Mouse (Mus musculus) Muller cell, postnatal 12 days (primary cell): Measurements from ENCODE around the gene Skor1.

Experiments used
- DNase-seq: peaks from one replicate; pipeline ENCODE4 v3.0.0-alpha.2; 2015; ENCODE audit errors: inconsistent ontology term

The Skor1 gene

DNA sequence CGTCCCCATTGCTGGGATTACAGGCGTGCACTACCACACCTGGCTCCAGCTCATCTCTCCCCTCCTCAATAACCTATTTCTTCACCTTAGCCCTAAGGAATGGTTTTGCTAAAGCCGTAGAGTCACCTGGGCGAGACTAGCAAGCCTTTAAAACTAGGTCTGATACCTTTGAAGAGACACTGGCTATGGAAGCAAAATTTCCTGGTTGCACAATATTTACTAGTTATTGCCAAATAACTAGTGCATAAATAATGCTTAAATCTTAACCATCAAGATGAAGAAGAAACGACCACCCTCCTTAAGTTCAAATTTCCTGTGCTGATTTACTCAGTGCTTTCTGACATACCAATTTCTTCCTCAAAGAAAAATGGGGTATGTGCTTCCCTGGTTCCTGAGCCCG is 15.1 kb downstream of the Skor1 start:
- no peak for DNase-seq

DNA sequence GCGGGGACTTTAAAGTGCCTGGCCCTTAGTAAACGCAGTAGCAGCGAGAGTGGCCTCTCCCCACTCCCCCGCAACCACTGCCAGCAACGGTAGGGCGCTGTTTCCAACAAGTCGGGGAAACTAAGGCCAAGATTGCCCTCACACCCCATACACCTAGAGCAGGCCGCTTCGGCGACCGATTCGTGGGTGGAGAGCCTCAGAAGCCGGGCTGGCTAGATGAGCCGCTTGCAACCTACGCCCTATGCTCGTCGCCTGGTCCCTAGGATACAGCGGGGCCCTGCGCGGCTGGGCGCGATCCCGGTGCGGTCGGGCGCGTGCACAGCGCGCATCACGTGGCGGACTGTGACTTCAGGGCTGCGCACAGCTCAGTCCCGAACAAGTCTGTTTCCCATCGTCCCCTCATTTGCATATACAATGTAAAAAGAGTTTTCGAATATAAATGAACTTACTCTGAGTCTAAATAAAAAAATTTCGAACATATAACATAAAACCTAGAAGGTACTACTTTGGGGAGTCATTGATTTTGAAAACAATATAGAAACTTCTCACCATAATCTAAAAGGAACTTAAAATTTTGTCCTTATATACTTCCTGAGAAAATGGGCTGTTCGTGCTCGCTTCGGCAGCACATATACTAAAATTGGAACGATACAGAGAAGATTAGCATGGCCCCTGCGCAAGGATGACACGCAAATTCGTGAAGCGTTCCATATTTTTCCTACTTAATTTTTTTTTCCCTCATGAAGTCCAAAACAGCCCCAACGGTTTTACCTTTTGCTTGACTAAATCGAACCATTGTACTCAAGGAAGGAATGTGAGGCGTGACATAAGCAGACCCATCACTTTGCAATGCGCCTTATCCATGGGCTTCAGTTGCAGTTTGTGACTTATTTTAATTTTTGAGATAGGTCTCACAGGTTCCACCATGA is 15.8 kb downstream of the Skor1 start:
- DNase-seq, result peak; percentile 94

DNA sequence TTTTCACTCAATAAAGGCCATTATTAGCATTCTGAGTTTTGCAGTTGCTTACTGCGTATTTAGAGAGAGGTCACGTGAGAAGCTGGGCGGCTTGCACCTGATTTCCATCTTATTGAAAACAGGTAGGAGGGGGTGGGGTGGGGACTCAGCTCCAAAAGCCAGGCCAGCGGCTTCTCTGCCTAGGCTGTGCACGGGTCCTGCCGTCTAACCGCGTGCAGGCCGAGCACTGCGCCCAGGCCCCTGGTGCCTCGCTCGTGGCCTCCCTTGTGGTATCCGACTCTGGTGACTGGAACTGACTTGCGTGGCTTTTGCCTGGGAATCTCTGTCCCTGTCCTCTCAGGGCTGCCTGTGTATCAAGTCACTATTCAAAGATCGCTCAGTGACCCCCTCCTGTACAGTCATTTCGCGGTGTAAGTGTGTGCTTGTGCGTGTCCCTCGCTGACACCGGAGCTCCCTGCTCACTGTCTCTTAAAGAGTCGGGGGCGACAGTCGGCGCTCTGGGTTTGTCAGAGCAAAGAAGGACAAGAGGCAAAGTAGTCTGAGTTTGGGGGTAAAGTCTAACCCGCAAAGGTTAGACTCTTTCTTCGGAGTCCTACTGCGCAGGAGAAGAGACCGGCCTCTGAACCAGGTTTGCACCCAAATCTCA is 16.7 kb downstream of the Skor1 start:
- DNase-seq, result no peak

DNA sequence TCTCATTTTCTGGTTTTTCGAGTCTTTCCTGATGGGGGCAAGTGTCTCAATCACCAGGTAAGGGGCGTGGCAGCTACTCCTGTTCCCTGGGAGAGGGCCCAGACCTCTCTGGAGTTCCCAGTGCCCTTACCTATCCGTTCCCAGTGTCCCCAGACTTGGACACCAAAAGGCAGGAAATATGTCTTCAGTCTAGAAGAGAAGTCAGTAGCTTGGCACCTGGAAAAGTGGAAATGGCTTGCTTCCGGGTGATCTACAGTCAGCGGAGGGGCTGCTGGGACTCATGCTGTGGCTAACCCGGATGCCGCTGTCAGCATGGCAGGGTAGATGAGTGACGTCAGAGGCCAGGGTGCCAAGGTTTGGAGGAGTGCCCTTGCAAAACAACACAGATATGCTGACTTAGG is 19.1 kb downstream of the Skor1 start:
- DNase-seq, result no peak

DNA sequence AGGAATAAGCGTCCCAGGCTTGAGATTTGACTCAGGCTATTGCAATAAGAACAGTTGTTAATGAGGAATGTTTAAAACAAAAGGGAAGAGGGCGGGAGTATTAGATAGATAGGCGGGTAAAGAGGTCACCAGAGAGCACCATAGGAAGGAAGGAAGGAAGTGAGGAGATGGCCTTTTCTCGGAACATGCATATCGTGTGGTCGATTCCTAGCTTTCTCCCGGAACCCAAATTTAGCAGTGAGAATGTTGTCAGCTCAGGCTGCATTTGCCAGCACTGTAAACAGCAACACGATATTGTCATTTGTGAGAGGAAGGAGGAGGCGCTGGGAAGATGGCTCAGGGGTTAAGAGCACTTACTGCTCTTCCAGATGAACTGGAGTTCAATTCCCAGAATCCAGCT is 24.2 kb downstream of the Skor1 start:
- DNase-seq, result no peak

DNA sequence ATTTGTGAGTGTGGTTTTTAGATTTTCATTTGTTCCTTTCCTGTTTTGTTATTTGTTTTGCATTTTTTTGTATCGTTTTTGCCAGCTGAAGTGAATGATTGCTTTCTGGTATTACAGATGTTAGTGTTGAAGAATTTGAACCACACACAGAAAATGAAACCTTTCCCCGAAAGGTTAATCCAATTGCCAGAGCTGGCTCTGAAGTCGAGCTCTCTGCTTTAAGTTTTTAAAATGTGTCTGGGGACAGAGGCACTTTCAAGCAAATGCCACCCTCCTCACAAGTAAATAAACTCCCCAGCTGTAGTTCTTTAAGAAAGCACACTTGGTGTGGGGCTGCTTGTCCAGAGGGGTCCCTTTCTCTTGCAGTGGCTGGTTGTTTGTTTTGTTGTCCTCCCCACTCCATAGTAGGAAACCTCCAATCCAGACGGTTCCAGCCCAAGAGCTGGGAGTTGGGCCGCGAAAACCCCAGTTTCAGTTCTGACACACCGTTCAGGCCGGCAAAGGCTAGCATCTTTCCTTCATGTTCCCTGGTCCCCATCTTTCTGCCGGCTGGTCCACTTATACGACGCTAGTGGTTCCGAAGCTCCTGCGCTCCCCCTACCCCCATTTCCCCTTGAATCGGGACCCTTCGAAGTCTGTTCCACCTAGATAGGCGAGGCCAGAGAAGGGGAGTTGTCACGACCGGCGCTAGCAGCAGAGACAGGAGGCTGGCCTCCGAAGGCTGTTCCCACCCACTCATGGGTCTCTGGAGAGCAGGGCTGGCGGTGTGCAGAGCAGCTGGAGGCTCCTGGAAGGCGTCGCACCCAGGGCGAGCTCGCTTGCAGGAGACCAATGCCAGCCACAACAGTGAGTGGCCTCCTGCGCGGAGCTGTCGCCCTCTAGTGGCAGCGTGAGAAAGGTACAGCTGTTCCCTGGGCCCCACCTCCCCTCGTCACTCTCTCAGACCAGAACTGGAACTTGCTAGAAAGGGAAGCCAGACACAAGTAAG is 25.0 kb downstream of the Skor1 start:
- DNase-seq, result peak; percentile 91

DNA sequence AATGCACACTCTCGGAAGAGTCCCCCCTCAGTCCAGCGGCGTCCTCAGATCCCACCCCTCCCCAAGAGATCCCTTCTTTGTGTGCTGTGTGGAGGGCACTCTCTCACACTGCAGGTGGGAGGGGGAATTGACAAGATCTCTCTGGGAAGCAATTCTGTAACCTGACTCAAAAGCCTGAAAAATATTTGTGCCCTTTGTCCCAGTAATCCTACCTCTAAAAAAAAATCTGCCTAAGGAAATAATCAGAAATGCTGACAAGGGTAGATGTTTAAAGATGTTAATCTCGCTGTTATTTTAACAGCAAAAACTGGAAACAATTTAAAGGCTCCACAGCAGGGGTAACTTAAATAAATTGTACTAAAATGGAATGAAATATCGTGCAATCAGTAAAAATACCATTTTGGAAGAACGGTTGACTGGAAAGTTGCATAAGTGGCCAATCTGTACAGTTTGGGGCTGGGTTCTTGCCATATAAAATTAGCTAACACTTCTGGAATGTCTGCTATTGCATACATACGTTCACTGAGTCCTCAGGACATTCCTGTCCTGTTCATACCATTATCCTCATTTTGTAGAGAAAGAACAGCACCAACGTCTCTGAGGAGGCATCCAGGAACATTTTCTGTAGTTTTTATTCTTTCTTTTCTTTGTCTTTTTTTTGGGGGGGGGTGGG is 26.5 kb downstream of the Skor1 start:
- no peak for DNase-seq

DNA sequence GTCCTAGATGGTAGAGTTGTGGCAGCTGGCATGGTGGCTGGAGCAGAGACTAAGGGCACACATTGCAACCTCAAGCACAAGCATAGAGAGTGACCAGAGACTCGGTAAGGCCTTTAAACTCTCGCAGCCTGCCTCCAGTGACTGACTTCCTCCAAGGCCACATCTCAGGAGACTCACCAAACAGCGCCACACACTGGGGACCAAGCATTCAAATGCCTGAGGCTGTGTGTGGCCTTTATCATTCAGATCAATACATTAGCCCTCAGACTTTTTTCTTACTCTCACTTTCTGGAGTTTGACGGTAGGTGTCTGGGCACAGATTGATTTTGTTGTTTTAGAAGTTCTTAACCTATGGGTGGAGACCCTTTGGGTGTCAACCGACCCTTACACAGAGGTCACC is 30.4 kb downstream of the Skor1 start:
- DNase-seq, result no peak

DNA sequence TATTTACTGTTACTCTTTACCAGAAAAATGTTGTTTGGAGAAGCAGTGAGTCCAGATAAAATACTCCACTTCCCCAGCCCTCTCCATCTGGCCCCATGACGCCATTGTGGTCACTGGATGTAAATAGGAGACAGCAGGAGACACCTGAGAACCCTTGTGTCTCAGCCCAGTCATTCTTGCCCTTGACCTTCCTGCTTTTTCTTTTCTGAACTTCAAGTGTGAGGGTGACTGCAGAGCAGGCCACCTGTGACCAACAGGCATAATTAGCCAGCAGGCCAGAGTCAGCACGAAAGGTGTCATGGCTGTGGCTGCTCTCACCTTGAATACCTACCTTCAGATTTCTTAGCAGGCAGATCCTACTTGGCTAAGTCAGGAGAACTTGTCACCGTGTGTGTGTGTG is 36.2 kb downstream of the Skor1 start:
- DNase-seq, result no peak

DNA sequence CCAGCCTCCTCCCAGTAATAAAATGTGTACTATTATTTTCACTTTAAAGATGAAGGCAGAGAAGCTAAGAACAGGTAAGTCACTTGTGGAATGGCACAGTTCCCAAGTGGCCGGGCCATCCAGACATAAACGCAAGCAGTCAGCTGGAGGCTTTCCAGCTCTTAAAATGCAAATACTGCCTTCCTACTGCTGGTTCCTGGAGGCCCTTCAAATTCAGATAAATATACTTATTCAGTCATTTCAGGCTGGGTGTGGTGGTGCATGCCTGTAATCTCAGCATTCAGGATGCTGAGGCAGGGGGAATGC is 39.0 kb downstream of the Skor1 start:
- no peak for DNase-seq

DNA sequence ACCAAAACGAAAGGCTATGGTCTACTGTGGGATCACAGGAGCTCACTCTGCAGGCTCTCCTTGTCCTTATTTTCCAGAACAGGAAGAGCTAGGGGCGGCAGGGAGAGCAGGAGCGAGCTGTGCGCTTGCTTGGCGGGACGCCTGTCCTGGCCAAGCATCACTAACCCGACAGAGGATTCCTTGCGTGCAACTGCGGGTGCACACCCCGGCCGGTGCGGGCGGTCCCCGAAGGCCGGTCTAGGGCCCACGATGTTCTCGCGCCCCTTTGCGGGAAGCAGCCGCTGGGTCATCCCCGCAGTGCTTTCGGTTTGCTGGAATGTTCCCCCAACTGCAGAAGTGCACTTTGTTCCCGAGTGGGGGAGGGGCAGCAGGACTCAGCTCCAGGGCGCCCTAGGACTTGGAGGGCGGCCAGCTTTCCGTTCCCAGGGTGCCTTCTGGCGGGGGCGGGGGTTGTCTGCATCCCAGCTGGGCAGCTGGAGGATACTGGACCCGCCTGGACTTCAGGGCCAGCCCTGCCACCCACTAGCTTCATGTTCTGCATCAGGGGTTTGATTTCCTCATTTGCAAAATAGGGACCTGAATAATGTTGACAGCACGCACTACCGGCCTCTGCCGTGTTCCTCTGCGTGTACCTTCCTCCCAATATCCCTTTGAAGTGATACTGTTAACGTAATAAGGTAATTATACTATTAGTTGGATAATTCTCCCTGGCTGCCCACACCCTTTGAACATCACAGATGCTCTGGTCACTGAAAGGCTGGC is 39.6 kb downstream of the Skor1 start:
- DNase-seq, result peak; percentile 98

DNA sequence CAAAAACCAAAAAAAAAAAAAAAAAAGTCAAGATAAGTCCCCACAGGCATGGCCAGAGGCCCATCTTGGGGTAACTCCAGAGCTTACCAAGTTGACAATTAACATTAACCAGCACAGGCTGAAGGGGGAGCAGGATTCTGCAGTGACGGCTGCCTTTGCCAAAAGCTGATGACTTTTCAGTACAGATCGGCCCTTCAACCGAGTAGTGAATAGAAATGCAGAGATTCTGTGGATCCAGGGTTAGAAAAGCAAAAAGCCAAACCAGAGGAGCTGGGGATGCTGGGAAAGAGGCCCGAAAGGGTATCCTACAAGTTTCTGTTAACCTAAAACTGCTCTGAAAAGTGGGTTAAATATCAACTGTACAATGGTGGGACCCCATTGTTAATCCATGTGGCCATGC is 40.2 kb downstream of the Skor1 start:
- DNase-seq, result peak; percentile 38

DNA sequence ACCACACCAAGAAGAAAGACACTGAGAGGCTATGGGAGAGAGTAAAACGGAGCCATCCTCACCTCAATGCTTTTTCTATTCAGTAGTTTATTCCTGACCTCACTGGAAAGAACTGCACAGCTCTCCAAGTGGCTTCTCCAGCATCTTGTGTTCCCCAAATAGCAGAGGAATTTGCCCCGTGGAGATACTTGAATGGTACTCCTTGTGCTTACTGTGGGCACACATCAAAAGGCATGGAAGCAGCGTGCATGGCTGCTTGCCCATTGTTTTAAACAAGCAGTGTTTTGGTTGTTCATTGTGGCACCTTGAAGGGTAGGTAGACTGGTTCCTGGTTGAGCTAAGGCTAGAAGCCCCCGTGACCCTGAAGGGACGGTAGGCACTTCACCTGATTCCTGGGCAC is 48.1 kb downstream of the Skor1 start:
- DNase-seq, result no peak

DNA sequence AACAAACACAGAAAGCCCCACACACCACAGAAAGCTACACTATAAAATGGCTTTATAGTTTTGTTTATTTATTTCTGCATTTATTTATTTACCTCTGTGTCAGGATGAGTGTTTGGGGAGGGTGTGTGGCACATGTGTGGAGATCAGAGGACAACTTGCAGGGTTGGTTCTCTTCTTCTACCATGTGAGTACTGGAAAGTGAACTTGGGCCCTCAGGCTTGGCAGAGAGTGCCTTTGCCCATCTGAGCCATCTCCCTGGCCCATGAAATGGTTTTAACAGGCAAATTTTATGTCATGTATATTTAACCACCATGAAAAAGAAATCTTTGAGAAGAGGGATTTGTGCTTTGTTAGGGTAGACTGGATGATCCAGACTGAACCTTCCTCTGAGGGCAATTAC is 48.9 kb downstream of the Skor1 start:
- no peak for DNase-seq

DNA sequence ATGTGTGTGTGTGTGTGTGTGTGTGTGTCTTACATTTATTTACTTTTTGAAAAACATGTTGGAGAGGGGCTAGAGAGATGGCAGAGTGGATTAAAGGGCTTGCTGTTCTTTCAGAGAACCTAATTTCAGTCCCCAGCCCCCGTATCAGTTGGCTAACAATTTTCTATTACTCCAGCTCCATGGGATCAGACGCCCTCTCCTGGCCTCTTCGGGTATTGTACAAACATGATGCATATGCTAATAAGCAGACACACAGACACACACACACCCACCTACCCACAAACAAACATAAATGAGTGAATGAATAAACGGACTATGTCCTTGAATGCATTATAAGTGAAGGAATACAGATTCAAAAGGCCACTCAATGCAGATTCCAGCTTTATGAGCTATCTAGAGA is 49.4 kb downstream of the Skor1 start:
- DNase-seq, result no peak

DNA sequence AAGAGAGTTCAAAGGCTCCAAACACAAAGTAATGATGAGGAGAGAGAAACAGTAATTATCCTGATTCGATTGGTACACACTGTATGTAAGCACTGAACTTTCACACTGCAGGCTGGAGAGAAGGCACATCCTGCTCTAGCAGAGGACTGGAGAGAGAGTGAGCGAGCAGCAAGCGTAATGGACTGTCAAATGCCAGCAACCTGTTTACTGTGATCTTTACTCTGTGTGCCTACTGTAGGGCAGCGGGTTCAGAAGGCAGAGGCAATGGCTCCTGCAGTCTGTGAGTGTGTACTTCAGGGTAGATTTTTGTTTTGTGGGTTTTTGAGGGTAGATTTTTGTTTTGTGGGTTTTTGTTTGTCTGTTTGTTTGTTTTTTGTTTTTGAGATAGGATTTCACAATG is 49.9 kb downstream of the Skor1 start:
- DNase-seq, result no peak

DNA sequence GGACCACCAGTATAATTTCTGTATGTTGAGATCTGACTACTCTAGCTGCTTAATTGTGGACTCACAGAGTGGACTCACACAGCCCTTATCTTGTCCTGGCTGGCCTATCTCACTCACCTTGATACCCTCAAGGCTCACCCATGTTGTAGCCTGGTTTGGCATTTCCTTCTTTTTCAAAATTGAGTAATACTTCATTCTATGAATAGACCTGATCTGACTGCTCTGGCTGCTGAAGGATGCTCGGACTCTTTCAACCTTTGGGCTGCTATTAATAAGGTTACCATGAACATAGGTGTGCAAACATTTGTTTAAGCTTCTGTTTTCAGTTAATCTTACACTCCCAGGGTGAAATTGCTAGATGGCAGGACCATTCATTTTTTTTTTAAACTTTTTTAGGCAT is 51.6 kb downstream of the Skor1 start:
- DNase-seq, result no peak

DNA sequence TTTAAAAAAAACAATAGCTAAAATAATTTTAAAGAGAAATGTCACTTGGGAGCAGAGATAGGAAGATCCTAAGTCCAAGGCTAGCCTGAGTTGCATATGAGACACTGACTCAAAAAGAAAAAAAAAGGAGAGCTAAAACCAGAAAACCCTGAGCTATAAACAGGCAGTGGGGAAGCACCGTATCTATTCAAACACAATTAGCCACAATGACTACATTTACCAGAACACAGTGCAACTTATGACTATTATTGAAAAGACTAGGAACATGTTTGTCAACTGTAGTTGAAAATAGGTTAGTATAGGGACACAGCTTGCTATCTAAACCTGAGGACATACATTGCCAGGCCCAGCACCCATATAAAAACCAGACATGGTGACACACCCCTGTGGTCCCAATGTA is 54.7 kb downstream of the Skor1 start:
- no peak for DNase-seq

DNA sequence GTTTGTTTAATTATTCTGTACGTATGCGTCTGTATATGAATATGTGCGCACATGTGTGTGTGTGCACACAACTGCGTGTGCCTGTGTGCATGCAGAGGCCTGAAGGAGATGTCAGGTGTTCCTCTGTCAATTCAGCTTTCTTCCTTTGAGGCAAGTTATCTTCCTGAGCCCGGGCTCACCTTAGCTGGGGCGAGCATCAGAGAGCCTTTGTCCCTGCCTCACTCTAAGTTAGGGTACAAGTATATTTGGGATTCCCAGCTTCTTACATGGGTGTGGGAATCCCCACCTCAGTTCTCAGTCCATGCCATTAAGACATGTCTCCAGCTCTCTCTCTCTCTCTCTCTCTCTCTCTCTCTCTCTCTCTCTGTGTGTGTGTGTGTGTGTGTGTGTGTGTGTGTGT is 56.2 kb downstream of the Skor1 start:
- no peak for DNase-seq

DNA sequence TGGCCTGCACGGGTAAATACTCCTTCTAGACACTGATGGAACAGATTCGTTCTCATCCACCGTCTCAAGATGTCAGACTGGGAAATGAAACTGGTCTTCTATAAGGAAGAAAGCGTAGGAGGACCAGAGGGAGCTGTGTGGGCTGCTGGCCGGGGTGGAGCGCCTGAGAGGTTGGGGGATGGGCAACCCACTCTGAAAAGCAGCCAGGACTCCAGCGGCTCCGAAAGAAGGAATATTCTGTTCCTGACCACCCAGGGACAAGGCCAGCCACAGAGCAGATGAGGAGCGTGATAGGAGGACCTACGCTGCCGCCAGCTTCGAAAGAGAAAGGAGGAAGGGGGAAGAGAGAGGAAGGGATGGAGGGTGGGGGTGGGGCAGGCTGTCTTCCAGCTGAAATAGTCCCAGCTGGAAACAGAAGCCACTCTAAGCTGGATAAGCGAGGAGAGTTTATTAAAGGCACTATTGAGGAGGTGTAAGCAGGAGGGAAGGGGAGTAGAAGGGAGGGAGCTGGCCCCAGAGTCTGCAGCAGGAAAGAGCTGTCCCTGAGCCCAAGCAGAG is 56.7 kb downstream of the Skor1 start:
- DNase-seq, result peak; percentile 66
